Mouse (Mus musculus) embryonic facial prominence, embryonic 12.5 days (tissue): ENCODE measurements around the gene Bace1. TPM values are rescaled to one million over a fixed set of nuclear protein-coding genes. Genes with fewer than 3 reads are reported as not detected.

ENCODE experiments used
- ATAC-seq: fragments of 200-750 bp; cut with Nextera tagmentation; 2 replicates; pipeline ENCODE4 v1.8.0; 2017; ENCODE audit not compliant: insufficient number of reproducible peaks, insufficient read depth, low FRiP score, low TSS enrichment
- H3K27ac ChIP-seq: fragments of 300-500 bp; sonication (generic); 2 replicates; pipeline ENCODE4 v1.5.1; 2016; ENCODE audit warnings: mild to moderate bottlenecking
- H3K27me3 ChIP-seq: fragments of 300-500 bp; sonication (generic); 2 replicates; pipeline ENCODE4 v1.6.1; 2016; ENCODE audit warnings: mild to moderate bottlenecking, moderate library complexity
- H3K36me3 ChIP-seq: fragments of 300-500 bp; sonication (generic); 2 replicates; pipeline ENCODE4 v1.6.1; 2016; ENCODE audit warnings: mild to moderate bottlenecking
- H3K4me1 ChIP-seq: fragments of 300-500 bp; sonication (generic); 2 replicates; pipeline ENCODE4 v1.6.1; 2016
- H3K4me2 ChIP-seq: fragments of 300-500 bp; sonication (generic); replicated peaks from 2 replicates; pipeline ENCODE4 v1.6.1; 2016; ENCODE audit warnings: mild to moderate bottlenecking, moderate library complexity
- H3K4me3 ChIP-seq: fragments of 300-500 bp; sonication (generic); 2 replicates; pipeline ENCODE4 v1.5.1; 2016; ENCODE audit warnings: mild to moderate bottlenecking
- H3K9ac ChIP-seq: fragments of 300-500 bp; sonication (generic); 2 replicates; pipeline ENCODE4 v1.6.1; 2016; ENCODE audit warnings: mild to moderate bottlenecking, moderate library complexity
- H3K9me3 ChIP-seq: fragments of 300-500 bp; sonication (generic); 2 replicates; pipeline ENCODE4 v1.6.1; 2016; ENCODE audit warnings: mild to moderate bottlenecking, moderate library complexity
- WGBS: fragments of 180-500 bp; shearing (Covaris S2); methylation state at CpG from one replicate; pipeline ENCODE4 v1.1.7; 2016; 5-methylcytosine and 5-hydroxymethylcytosine counted together
- polyA plus RNA-seq: library from polyadenylated mRNA; unstranded; fragments of >200 nt; fragmentation: Nextera tagmentation; extraction: Ambion mirVana; gene quantifications from 2 replicates; pipeline ENCODE4 v1.2.1, GENCODE M21; 2016

Gene Bace1
- 33.1 and 35.2 TPM in 2 replicates for polyA plus RNA-seq

DNA sequence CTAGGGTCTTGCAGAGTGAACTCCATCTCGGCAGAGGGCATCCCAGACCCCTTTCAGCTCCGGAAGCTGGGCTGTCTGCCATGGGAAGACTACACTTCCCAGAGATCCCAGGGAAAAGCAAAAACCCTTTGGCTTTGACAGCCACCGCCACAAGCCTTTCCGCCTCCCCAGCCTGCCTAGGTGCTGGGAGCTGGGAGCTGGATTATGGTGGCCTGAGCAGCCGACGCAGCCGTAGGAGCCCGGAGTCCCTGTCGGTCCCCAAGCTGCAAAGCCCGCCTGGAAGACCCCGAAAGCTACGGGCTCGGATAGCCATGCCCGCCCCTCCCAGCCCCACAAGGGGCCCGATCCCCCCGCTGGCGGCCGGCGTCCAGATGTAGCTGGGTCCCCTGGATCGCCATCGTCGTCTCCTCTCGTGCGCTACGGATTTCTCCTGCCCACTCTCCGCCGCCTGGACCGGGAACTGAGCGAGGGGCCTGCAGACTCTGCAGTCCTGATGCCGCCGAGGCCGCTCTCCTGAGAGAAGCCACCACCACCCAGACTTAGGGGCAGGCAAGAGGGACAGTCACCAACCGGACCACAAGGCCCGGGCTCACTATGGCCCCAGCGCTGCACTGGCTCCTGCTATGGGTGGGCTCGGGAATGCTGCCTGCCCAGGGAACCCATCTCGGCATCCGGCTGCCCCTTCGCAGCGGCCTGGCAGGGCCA is at the start of gene Bace1:
Gene Bace1, plus strand, starts transcription at position 147 of the 705 bp plus-strand sequence.
- peak; percentile 75 for ATAC-seq
- no peaks in the 10 kb centered on the region for H3K9me3 ChIP-seq
- no peaks in the 10 kb centered on the region for H3K27me3 ChIP-seq
- H3K9ac ChIP-seq, result peak within 1 kb of the TSS; percentile 89
- peak within 1 kb of the TSS; percentile 78 for H3K4me3 ChIP-seq
- H3K36me3 ChIP-seq, result no peaks in the 10 kb centered on the region
- under 1% methylated on average over 39 of the region's 40 CpGs for WGBS
- peak within 1 kb of the TSS; percentile 89 for H3K4me2 ChIP-seq
- H3K27ac ChIP-seq, result 0 out of 2 replicates have a peak within 1 kb of the TSS, but pooled peaks have one; percentile 41
- H3K4me1 ChIP-seq, result peaks cover 25% of the 10 kb centered on the region

DNA sequence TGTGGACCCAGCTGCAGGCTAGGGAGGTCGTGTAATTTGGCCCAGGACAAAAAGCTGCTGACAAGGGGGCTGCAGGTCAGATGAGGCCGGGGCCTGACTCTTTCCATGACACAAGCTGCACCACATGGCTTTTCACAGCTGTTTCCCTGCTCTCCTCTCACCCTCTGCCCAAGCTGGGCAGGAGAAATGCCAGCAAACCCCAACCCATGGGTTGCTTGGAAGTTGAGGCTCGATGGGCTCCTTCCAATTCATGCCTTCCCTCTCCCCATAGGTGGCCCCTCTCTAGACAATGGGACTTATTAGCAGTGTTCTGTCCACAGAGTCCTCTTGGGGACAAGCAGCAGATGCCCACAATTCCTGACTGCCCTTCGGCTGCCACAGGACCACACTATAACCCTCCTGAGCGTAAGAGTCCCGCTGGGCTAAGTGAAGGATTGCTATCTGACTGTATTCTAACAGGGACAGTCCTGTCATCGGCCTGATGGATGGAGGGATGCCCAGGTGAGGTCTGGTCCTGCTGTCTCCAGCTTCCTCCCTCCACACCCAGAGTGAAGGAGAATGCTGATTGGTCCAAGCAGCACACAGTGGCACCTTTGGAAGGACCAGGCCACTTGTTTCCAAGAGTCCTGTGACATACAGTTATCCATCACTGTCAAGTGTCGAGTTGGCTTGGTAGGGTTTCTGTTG is 46.8 kb upstream of the Bace1 start:
- WGBS, result 77% methylated on average over 8 of the region's 8 CpGs
- Histone ChIP-seq H3K36me3 (peaks cover 48% of the 10 kb centered on the region), H3K27me3 (no peaks in the 10 kb centered on the region)

DNA sequence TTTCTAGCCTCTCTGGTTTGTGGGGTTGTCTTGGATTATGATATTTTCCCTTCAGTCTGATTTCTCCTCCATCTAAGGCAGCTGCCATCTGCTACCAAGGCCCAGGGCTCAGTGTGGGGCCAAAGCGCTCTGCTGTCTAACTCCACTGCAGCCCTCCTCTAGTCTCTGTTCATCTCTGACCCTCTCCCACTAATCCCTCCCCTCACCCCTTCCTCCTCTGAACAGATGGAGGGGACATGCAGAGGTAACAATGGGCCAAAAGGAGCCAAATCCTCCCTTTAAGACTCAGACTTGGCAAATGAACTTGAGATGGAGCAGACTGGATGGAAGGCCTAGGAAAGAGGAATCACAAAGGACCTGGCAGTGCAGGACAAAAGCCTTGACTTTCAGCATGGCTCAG is 46.1 kb upstream of the Bace1 start:
- H3K4me2 ChIP-seq, result no peak overlapping the region
- H3K9ac ChIP-seq, result no peak overlapping the region
- H3K4me3 ChIP-seq, result no peak overlapping the region
- H3K9me3 ChIP-seq, result no peaks in the 10 kb centered on the region
- H3K27me3 ChIP-seq, result no peaks in the 10 kb centered on the region
- WGBS, result 86% methylated on average over 1 of the region's 1 CpGs
- no peaks in the 10 kb centered on the region for H3K4me1 ChIP-seq
- no peak for ATAC-seq
- peaks cover 48% of the 10 kb centered on the region for H3K36me3 ChIP-seq
- H3K27ac ChIP-seq, result no peak overlapping the region

More for the DNA sequence above, 46.8 kb upstream of the Bace1 start:
- Histone ChIP-seq H3K4me3 (no peak overlapping the region), H3K9me3 (no peaks in the 10 kb centered on the region), H3K9ac (no peak overlapping the region), H3K4me2 (no peak overlapping the region), H3K27ac (no peak overlapping the region), H3K4me1 (no peaks in the 10 kb centered on the region)
- ATAC-seq, result no peak

DNA sequence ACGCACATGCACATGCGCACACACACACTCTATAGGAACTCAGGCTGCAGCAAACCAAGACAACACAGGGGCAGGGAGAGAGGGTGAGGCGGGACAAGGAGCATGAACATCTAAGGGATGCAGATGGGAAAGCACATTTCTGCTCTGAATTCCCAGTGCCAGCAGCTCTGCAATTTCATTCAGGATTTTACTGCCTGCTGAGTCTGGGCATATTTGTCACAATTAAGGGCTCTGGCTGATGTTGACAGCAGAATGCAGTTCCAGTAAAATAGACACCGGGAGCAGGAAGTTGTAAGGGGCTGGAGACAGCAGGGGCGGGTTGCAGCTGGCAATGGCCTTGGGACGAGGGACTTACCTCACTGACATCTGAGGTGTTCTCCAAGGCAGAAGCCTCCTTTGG is 44.7 kb upstream of the Bace1 start:
- H3K36me3 ChIP-seq, result peaks cover 48% of the 10 kb centered on the region
- WGBS, result 82% methylated on average over 6 of the region's 6 CpGs
- no peak for ATAC-seq

DNA sequence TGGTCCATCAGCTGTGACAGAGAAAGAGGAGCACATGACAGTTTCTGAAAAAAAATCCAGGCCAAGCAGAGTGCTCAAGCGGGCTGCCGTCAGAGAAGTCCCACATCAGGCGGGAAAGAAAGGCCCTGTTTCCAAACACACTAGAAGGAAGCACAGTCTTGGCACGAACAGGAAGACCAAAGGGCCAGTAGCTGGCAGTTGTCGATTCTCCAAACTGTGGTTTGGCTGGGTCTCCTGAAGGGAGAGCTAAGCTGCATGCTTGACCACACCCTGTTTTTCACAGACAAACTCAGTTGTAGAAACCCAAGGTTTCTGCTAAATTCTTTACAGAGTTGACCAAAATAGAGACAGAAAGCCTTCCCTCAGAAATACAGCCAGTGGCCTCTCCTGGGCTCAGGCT is 42.7 kb upstream of the Bace1 start:
- WGBS, result 87% methylated on average over 5 of the region's 5 CpGs
- ATAC-seq, result no peak
- peaks cover 15% of the 10 kb centered on the region for H3K4me1 ChIP-seq
- no peaks in the 10 kb centered on the region for H3K27me3 ChIP-seq
- H3K4me2 ChIP-seq, result no peak overlapping the region
- H3K9me3 ChIP-seq, result no peaks in the 10 kb centered on the region
- no peak overlapping the region for H3K27ac ChIP-seq
- H3K36me3 ChIP-seq, result peaks cover 36% of the 10 kb centered on the region
- no peak overlapping the region for H3K4me3 ChIP-seq
- no peak overlapping the region for H3K9ac ChIP-seq

More for the DNA sequence above, 44.7 kb upstream of the Bace1 start:
- Histone ChIP-seq H3K4me2 (no peak overlapping the region), H3K9me3 (no peaks in the 10 kb centered on the region), H3K27ac (no peak overlapping the region), H3K9ac (no peak overlapping the region), H3K4me3 (no peak overlapping the region), H3K27me3 (no peaks in the 10 kb centered on the region), H3K4me1 (peaks cover 7% of the 10 kb centered on the region)

DNA sequence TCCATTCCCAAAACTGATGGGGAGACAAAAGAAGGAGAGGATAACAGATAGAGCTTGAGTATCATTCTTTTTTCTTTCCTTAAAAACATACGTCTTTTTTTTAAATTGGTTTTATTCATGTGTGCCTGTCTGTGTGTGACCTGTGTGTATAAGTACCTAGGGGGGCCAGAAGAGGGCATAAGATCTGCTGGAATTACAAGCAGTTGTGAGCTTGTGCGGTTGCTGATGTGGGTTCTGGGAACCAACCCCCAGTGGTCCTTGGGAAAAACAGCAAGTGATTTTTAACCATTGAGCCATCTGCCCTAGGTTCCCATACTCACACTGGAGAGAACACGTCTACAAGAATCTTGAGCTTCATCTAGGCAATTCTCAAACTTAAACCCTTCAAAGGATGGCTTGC is 41.1 kb upstream of the Bace1 start:
- Histone ChIP-seq H3K27ac (no peak overlapping the region), H3K36me3 (peaks cover 29% of the 10 kb centered on the region), H3K4me3 (no peak overlapping the region), H3K9me3 (no peaks in the 10 kb centered on the region), H3K4me1 (peaks cover 15% of the 10 kb centered on the region), H3K9ac (no peak overlapping the region), H3K27me3 (no peaks in the 10 kb centered on the region), H3K4me2 (no peak overlapping the region)
- no peak for ATAC-seq
- WGBS, result 80% methylated on average over 3 of the region's 3 CpGs

DNA sequence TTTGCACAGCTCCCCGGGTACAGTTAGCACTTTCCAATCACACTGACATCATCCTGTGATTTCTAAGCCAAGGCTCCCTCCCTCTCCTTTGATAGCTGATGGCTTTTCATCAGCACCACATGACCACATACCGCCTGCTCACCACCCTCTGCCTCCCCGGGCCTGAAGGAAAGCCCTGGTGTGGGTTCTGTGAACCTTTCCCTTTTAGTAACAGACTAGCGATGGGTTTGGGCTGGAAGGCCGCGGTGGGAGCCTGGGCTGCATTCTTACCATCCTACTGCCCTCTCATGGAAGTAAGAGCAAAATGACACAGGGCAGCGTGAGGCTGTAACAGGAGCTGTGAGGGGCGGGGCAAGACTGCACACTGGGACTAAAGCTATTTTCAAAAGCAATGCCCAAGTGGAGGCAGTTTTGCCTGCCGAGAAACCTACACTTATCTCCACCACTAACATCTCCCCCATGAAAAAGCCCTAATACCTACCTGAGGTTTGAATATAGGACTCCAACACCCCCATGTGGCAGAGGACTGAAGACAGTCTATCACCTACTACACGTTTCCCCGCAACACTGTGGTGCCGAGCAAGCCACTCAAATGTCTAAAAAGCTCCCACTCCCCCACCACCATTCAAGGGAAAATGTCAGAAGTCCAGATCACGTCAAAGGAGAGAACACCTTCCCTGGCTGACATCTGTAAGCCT is 39.8 kb upstream of the Bace1 start:
- Histone ChIP-seq H3K27me3 (no peaks in the 10 kb centered on the region), H3K27ac (peak overlapping the region; percentile 57), H3K9me3 (no peaks in the 10 kb centered on the region), H3K4me1 (peaks cover 15% of the 10 kb centered on the region), H3K36me3 (peaks cover 23% of the 10 kb centered on the region), H3K4me3 (no peak overlapping the region), H3K9ac (peak overlapping the region; percentile 33; the same call in 1 of the 2 replicates), H3K4me2 (peak overlapping the region; percentile 33)
- 10% methylated on average over 13 of the region's 13 CpGs for WGBS
- ATAC-seq, result peak; percentile 77

DNA sequence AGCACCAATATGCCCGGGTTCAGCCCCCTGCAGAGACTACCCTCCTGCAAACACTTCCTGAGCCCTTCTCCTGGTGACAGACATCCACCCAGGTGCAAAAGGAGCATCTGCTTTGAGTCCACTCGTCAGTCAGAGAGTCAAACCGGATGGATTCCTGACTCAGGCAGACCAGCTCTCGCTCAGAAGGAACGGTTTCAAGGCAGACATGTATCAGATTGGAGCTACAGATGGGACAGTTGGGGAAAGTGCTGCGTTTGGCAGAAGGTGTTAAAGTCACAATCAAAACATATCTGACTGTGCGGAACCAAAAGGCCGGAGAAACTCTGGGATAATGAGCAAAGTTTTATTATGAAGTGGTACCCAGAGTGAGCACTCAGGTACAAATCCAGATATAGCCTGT is 39.0 kb upstream of the Bace1 start:
- H3K9me3 ChIP-seq, result no peaks in the 10 kb centered on the region
- ATAC-seq, result no peak
- no peaks in the 10 kb centered on the region for H3K27me3 ChIP-seq
- WGBS, result 76% methylated on average over 8 of the region's 8 CpGs
- H3K27ac ChIP-seq, result peak overlapping the region; percentile 55; the same call in 1 of the 2 replicates
- peak overlapping the region; percentile 33; the same call in 1 of the 2 replicates for H3K4me2 ChIP-seq
- H3K9ac ChIP-seq, result no peak overlapping the region
- H3K36me3 ChIP-seq, result peaks cover 15% of the 10 kb centered on the region; the same call in 1 of the 2 replicates
- peaks cover 15% of the 10 kb centered on the region for H3K4me1 ChIP-seq
- no peak overlapping the region for H3K4me3 ChIP-seq

DNA sequence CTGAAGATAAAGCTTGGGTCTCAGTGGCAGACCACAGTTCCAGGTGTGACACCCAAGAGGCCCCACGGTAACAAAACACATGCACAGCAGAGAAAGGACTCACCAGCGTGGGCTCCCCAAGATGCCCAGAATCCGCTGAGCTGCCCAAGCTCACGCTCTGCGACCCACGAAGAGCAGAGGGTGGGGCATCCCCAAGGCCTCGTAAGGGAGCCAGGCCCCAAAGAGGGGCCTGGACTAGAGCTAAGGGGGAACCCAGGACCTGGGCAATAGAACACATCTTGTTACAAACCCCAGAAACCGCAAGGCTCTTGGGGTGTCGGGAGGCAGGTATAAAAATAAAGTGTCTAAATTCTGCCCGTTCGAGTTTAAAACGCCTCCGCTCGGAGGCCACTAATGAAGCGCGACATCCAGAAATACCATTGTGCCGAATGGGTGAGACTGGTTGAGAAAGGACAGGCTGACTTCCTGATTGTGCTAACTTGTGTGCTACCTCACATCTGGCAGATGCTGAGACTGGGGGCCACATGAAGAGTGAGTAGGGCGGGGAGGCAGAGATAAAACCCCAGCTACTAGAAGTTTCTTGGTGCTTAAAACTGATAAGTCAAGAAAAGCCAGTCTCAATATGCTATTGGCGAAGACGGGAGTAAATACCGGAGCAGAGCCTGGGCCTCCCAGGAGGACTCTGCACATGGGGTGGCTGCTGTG is 35.2 kb upstream of the Bace1 start:
- Histone ChIP-seq H3K9me3 (no peaks in the 10 kb centered on the region), H3K4me2 (no peak overlapping the region), H3K9ac (no peak overlapping the region), H3K27me3 (no peaks in the 10 kb centered on the region), H3K27ac (no peak overlapping the region), H3K36me3 (peaks cover 36% of the 10 kb centered on the region), H3K4me1 (peaks cover 12% of the 10 kb centered on the region), H3K4me3 (no peak overlapping the region)
- 82% methylated on average over 21 of the region's 21 CpGs for WGBS
- ATAC-seq, result no peak

DNA sequence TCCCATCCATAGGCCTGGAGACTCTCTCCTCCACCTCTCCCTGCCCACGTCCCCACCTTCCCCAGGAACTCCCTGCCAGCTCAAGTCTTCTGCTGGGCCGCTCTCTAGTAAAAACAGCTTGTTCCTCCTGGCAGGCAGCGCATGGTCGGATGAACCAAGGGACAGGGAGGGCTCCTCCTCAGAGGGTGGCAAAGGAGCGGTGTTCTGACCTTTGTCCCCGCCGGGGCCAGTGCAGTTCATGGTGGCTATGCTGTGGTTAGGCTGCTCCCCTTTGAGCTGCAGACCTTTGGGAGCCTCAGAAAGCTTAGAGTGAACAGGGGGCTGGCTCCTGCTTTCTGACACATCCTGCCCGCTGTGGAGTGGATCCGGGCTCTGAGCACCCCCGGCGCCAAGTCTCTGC is 31.5 kb upstream of the Bace1 start:
- no peaks in the 10 kb centered on the region for H3K4me1 ChIP-seq
- peaks cover 32% of the 10 kb centered on the region for H3K36me3 ChIP-seq
- H3K9ac ChIP-seq, result no peak overlapping the region
- no peaks in the 10 kb centered on the region for H3K27me3 ChIP-seq
- ATAC-seq, result no peak
- H3K4me3 ChIP-seq, result no peak overlapping the region
- H3K27ac ChIP-seq, result no peak overlapping the region
- H3K9me3 ChIP-seq, result no peaks in the 10 kb centered on the region
- H3K4me2 ChIP-seq, result no peak overlapping the region
- 92% methylated on average over 11 of the region's 11 CpGs for WGBS

DNA sequence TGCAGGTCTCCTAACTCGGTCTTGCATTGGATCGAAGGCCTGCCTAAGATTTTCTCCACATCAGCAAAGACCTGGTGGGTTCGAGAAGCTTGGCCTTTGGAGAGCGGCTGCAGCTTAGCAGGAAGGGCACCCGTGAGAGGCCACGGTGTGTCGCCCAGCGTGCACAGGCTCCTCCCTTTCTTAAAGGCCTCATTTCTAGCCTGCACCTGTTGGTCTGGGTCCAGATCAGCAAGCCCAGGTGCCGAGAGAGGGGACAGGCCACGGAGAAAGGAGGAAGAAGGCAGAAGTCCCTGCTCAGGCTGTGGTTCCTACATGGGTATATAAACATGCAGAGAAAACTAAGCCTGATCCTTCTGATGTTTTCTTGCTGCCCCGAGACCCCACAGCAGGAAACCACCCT is 31.0 kb upstream of the Bace1 start:
- Histone ChIP-seq H3K9me3 (no peaks in the 10 kb centered on the region), H3K27ac (no peak overlapping the region), H3K4me2 (no peak overlapping the region), H3K27me3 (no peaks in the 10 kb centered on the region), H3K4me1 (no peaks in the 10 kb centered on the region), H3K9ac (no peak overlapping the region), H3K4me3 (no peak overlapping the region), H3K36me3 (peaks cover 32% of the 10 kb centered on the region)
- WGBS, result 83% methylated on average over 11 of the region's 11 CpGs
- no peak for ATAC-seq
